Mouse (Mus musculus) CH12.LX (cell line): ENCODE measurements at regions not wholly inside any gene's neighbourhood (a gene's known extent, or its start where the extent isn't known, plus 50 kb on each side); places are given as distances from the start of the nearest gene placed in this dataset.

Experiments used
- DNase-seq: peaks from one replicate; pipeline ENCODE4 v3.0.0-alpha.2; 2013; ENCODE audit errors: extremely low read depth
- H3K27ac ChIP-seq: 2 replicates; pipeline ENCODE4 v1.5.1; 2012; ENCODE audit warnings: low read depth, mild to moderate bottlenecking, control low read depth, moderate library complexity; ENCODE audit not compliant: insufficient read depth
- H3K27me3 ChIP-seq: replicated peaks from 2 replicates; pipeline ENCODE3; 2012; ENCODE audit warnings: inconsistent platforms
- H3K36me3 ChIP-seq, 2 experiments: replicated peaks in 1 of 2; 2 replicates each; pipeline versions ENCODE3 to v1.6.1; 2012; ENCODE audit warnings: inconsistent platforms in 1 of 2, low read length in 1 of 2, mild to moderate bottlenecking in 1 of 2, mixed read lengths in 1 of 2, moderate library complexity in 1 of 2; ENCODE audit not compliant: control insufficient read depth in 1 of 2, insufficient read depth in 1 of 2
- H3K4me1 ChIP-seq, 2 experiments: 2 replicates each; pipeline ENCODE4 v1.6.1; 2012; ENCODE audit warnings: inconsistent platforms in 1 of 2, moderate library complexity in 1 of 2; ENCODE audit not compliant: insufficient read depth in 2 of 2, control insufficient read depth in 1 of 2
- H3K4me2 ChIP-seq: 2 replicates; pipeline ENCODE4 v1.6.1; 2012; ENCODE audit warnings: low read depth, mild to moderate bottlenecking, control low read depth; ENCODE audit not compliant: poor library complexity, insufficient read depth, severe bottlenecking
- H3K4me3 ChIP-seq, 3 experiments: fragments of 150-350 bp in 1 of 3; sonication (generic) in 1 of 3; replicated peaks in 1 of 3; 2 replicates each; pipeline versions ENCODE3 to v1.5.1; 2011 to 2012; ENCODE audit warnings: low read depth in 2 of 3, low read length in 2 of 3, mild to moderate bottlenecking in 2 of 3, moderate library complexity in 2 of 3, control low read depth in 1 of 3, improper control_type of control experiment in 1 of 3, inconsistent platforms in 1 of 3, mixed read lengths in 1 of 3; ENCODE audit not compliant: poor library complexity in 1 of 3
- H3K79me2 ChIP-seq: replicated peaks from 2 replicates; pipeline ENCODE4 v1.6.1; 2012; ENCODE audit warnings: mild to moderate bottlenecking, moderate library complexity; ENCODE audit not compliant: control insufficient read depth, poor library complexity, insufficient read depth, severe bottlenecking; ENCODE audit errors: extremely low read depth
- H3K9ac ChIP-seq: 2 replicates; pipeline ENCODE4 v1.6.1; 2012; ENCODE audit warnings: low read depth, mild to moderate bottlenecking, control low read depth, moderate library complexity; ENCODE audit not compliant: insufficient read depth
- H3K9me3 ChIP-seq: replicated peaks from 2 replicates; pipeline ENCODE3; 2012; ENCODE audit warnings: low read length, inconsistent platforms, mixed read lengths
- BHLHE40 ChIP-seq: IDR thresholded peaks from 2 replicates; pipeline ENCODE4 v1.6.1; 2011; ENCODE audit warnings: mild to moderate bottlenecking, low read depth, low read length, improper control_type of control experiment
- CHD1 ChIP-seq: IDR thresholded peaks from 2 replicates; pipeline ENCODE4 v1.6.1; 2012; ENCODE audit warnings: low read depth, low read length, improper control_type of control experiment, inconsistent platforms
- CHD2 ChIP-seq: IDR thresholded peaks from 2 replicates; pipeline ENCODE4 v1.6.1; 2011; ENCODE audit warnings: low read length, improper control_type of control experiment
- ELF1 ChIP-seq: IDR thresholded peaks from 2 replicates; pipeline ENCODE4 v1.6.1; 2014; ENCODE audit warnings: low read depth, mild to moderate bottlenecking, inconsistent platforms, low read length, improper control_type of control experiment
- ETS1 ChIP-seq: conservative IDR thresholded peaks from 2 replicates; pipeline ENCODE4 v1.6.1; 2012; ENCODE audit warnings: low read depth, mild to moderate bottlenecking, inconsistent platforms, low read length, improper control_type of control experiment, moderate library complexity
- HCFC1 ChIP-seq: IDR thresholded peaks from 2 replicates; pipeline ENCODE4 v1.6.1; 2012; ENCODE audit warnings: low read depth, mild to moderate bottlenecking, inconsistent platforms, low read length, improper control_type of control experiment
- IRF4 ChIP-seq: IDR thresholded peaks from 2 replicates; pipeline ENCODE4 v1.6.1; 2014; ENCODE audit warnings: low read depth, mild to moderate bottlenecking, inconsistent platforms, low read length, improper control_type of control experiment
- KAT2A ChIP-seq: IDR thresholded peaks from 2 replicates; pipeline ENCODE4 v1.6.1; 2012; ENCODE audit warnings: low read length, improper control_type of control experiment, inconsistent platforms; ENCODE audit not compliant: insufficient replicate concordance
- MAX ChIP-seq: IDR thresholded peaks from 2 replicates; pipeline ENCODE4 v1.6.1; 2011; ENCODE audit warnings: low read length, improper control_type of control experiment
- MXI1 ChIP-seq: IDR thresholded peaks from 2 replicates; pipeline ENCODE4 v1.6.1; 2011; ENCODE audit warnings: mild to moderate bottlenecking, low read depth, low read length, improper control_type of control experiment
- NRF1 ChIP-seq: IDR thresholded peaks from 2 replicates; pipeline ENCODE4 v1.6.1; 2014; ENCODE audit warnings: low read depth, mild to moderate bottlenecking, inconsistent platforms, low read length, improper control_type of control experiment, moderate library complexity
- POLR2A ChIP-seq: IDR thresholded peaks from 2 replicates; pipeline ENCODE4 v1.6.1; 2011; ENCODE audit warnings: low read depth, mild to moderate bottlenecking, improper control_type of control experiment, low read length
- RCOR1 ChIP-seq: conservative IDR thresholded peaks from 2 replicates; pipeline ENCODE4 v1.6.1; 2012; ENCODE audit warnings: low read depth, mild to moderate bottlenecking, inconsistent platforms, low read length, improper control_type of control experiment
- SMC3 ChIP-seq: IDR thresholded peaks from 2 replicates; pipeline ENCODE4 v1.6.1; 2011; ENCODE audit warnings: low read depth, low read length, improper control_type of control experiment
- TBP ChIP-seq: conservative IDR thresholded peaks from 2 replicates; pipeline ENCODE4 v1.6.1; 2011; ENCODE audit warnings: low read depth, low read length, improper control_type of control experiment
- TCF12 ChIP-seq: IDR thresholded peaks from 2 replicates; pipeline ENCODE4 v1.6.1; 2014; ENCODE audit warnings: low read depth, mild to moderate bottlenecking, inconsistent platforms, low read length, improper control_type of control experiment
- UBTF ChIP-seq: IDR thresholded peaks from 2 replicates; pipeline ENCODE4 v1.6.1; 2012; ENCODE audit warnings: low read depth, mild to moderate bottlenecking, inconsistent platforms, low read length, improper control_type of control experiment, moderate library complexity
- ZKSCAN1 ChIP-seq: IDR thresholded peaks from 2 replicates; pipeline ENCODE4 v1.6.1; 2012; ENCODE audit warnings: low read depth, inconsistent platforms, low read length, improper control_type of control experiment, borderline replicate concordance
- dilution Hi-C: fragments of 300-500 bp; cut with MboI; formaldehyde crosslinking; loops from 2 replicates; pipeline ENCODE4 v1.14.3; 2020; ENCODE audit warnings: low sequenced_read_pairs; ENCODE audit not compliant: extremely low pct_unique_long_range_greater_than_20kb, extremely low pct_ligation_motif_present
- in situ Hi-C: fragments of 300-500 bp; cut with MboI; formaldehyde crosslinking; loops from 3 replicates; pipeline ENCODE4 v1.14.3; 2019; ENCODE audit warnings: low sequenced_read_pairs, low pct_ligation_motif_present, low pct_unique_long_range_greater_than_20kb, mixed read lengths

DNA sequence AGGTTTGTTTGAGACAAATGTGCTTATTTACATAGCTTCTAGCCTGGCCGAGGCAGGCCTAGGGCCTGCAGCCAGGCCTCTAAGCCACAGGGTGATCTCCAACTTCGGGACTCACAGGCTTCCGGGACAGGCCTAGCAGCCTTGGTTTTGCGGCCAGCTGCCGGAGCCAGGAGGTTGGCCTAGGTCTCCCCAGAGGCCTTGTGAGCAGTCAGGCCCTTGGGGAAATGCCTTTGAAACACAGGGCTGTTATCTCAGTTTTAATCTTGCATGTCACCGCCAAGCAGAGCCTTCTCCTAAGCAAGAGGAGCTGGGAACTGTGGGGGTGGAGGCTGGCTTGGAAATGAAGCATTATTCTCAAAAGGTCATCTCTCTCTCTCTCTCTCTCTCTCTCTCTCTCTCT is 63.2 kb downstream of the Mcfd2 start:
- H3K9ac ChIP-seq, result no peak overlapping the region

DNA sequence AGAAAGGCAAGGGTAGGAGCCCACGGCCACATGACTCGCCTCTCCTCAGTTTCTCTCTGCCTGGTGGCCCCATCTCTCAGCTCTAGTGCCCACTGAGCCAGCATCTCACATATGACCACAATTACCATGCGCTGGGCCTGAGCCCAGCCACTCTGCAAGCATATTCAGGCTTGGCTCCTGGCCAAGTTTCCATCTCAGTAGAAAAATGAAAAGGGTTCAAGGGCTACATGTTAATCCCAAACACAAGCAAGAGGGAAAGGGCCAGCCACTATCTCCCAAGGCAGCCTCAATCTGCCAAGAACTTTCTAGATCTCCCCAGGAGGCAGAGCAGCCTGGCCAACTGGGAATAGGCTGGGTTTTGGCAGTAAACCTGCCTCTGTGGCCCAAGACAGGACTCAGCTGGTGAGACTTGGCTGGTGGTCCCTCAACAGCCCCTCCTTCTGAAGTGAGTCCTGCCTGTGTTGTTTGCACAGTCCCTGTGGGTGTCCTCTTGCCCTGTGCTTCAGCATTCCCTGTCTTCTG is 65.0 kb downstream of the Mcfd2 start:
- TF ChIP-seq MXI1 (no peak), IRF4 (peak; percentile 23; the same call in 1 of the 2 replicates)
- dilution Hi-C loops (no loop called here), in situ Hi-C loops (no loop called here)
- Histone ChIP-seq H3K4me2 (no peak overlapping the region), H3K9ac (no peak overlapping the region), H3K79me2 (no peaks in the 10 kb centered on the region), H3K4me3 (no peak overlapping the region), H3K9me3 (no peaks in the 10 kb centered on the region), H3K4me1 (peaks cover 40 to 55% of the 10 kb centered on the region in 2 experiments), H3K36me3 (no peaks in the 10 kb centered on the region), H3K27ac (no peak overlapping the region), H3K27me3 (no peaks in the 10 kb centered on the region)
- DNase-seq, result peak; percentile 30

More for the DNA sequence above, 63.2 kb downstream of the Mcfd2 start:
- Histone ChIP-seq H3K79me2 (no peaks in the 10 kb centered on the region), H3K27ac (peak overlapping the region; percentile 78), H3K4me2 (no peak overlapping the region; the same call in 1 of the 2 replicates), H3K27me3 (no peaks in the 10 kb centered on the region), H3K36me3 (no peaks in the 10 kb centered on the region), H3K9me3 (no peaks in the 10 kb centered on the region), H3K4me1 (peaks cover 40 to 55% of the 10 kb centered on the region in 2 experiments), H3K4me3 (no peak overlapping the region)
- peak; percentile 100 for TF ChIP-seq UBTF
- TF ChIP-seq SMC3, result 0 out of 2 replicates have a peak, but pooled peaks have one; percentile 12
- no peak for TF ChIP-seq NRF1
- TF ChIP-seq CHD1, result no peak
- peak; percentile 86 for TF ChIP-seq ELF1
- TF ChIP-seq MXI1, result no peak
- TF ChIP-seq ZKSCAN1, result no peak
- peak; percentile 98 for TF ChIP-seq TBP
- peak; percentile 24; the same call in 1 of the 2 replicates for TF ChIP-seq CHD2
- TF ChIP-seq TCF12, result peak; percentile 89
- TF ChIP-seq POLR2A, result 0 out of 2 replicates have a peak, but pooled peaks have one; percentile 14
- TF ChIP-seq BHLHE40, result peak; percentile 64
- no peak; the same call in 1 of the 2 replicates for TF ChIP-seq MAX
- no peak for TF ChIP-seq RCOR1
- TF ChIP-seq KAT2A, result peak; percentile 82; the same call in 1 of the 2 replicates
- peak; percentile 86 for TF ChIP-seq ETS1
- peak; percentile 49; the same call in 1 of the 2 replicates for TF ChIP-seq HCFC1
- peak; percentile 63; the same call in 1 of the 2 replicates for TF ChIP-seq IRF4
- DNase-seq, result peak; percentile 94
- dilution Hi-C loops (no loop called here), in situ Hi-C loops (no loop called here)
